Mouse (Mus musculus) liver, embryonic 14.5 days (tissue): ENCODE results near the gene Ddx5. TPM values are rescaled to one million over a fixed set of nuclear protein-coding genes. Genes with fewer than 3 reads are reported as not detected.

Experiments used
- ATAC-seq: fragments of 200-750 bp; cut with Nextera tagmentation; 2 replicates; pipeline ENCODE4 v1.8.0; 2017; ENCODE audit warnings: moderate number of reproducible peaks, mild to moderate bottlenecking, moderate library complexity; ENCODE audit not compliant: insufficient read depth
- DNase-seq, 3 experiments: peaks; one replicate each; pipeline ENCODE4 v3.0.0-alpha.2; 2012 to 2013; ENCODE audit warnings: low read depth in 3 of 3, low spot score in 3 of 3
- H3K27ac ChIP-seq: fragments of 300-500 bp; sonication (generic); 2 replicates; pipeline ENCODE4 v1.5.1; 2014; ENCODE audit warnings: moderate library complexity, mild to moderate bottlenecking, control low read depth, inconsistent platforms
- H3K27me3 ChIP-seq: fragments of 300-500 bp; sonication (generic); 2 replicates; pipeline ENCODE4 v1.6.1; 2014; ENCODE audit warnings: mild to moderate bottlenecking, low read length, moderate library complexity; ENCODE audit not compliant: control insufficient read depth, insufficient read depth
- H3K36me3 ChIP-seq: fragments of 300-500 bp; sonication (generic); replicated peaks from 2 replicates; pipeline ENCODE4 v1.6.1; 2014; ENCODE audit warnings: low read depth; ENCODE audit not compliant: control insufficient read depth, insufficient read depth
- H3K4me1 ChIP-seq, 2 experiments: fragments of 200-500 bp in 1 of 2; fragments of 300-500 bp in 1 of 2; sonication (generic) in 1 of 2; replicated peaks; 2 replicates each; pipeline ENCODE4 v1.6.1; 2012 to 2014; ENCODE audit warnings: antibody characterized with exemption in 1 of 2, inconsistent platforms in 1 of 2, low read length in 1 of 2; ENCODE audit not compliant: control insufficient read depth in 2 of 2, insufficient read depth in 2 of 2
- H3K4me2 ChIP-seq: fragments of 300-500 bp; sonication (generic); 2 replicates; pipeline ENCODE4 v1.6.1; 2014; ENCODE audit warnings: low read depth, mild to moderate bottlenecking, control low read depth, moderate library complexity
- H3K4me3 ChIP-seq, 2 experiments: fragments of 200-500 bp in 1 of 2; fragments of 300-500 bp in 1 of 2; sonication (generic) in 1 of 2; 2 replicates each; pipeline ENCODE4 v1.5.1; 2012 to 2014; ENCODE audit warnings: low read depth in 2 of 2, low read length in 2 of 2, mild to moderate bottlenecking in 2 of 2, control low read depth in 1 of 2, inconsistent platforms in 1 of 2, moderate library complexity in 1 of 2; ENCODE audit not compliant: insufficient read depth in 1 of 2
- H3K9ac ChIP-seq: fragments of 300-500 bp; sonication (generic); replicated peaks from 2 replicates; pipeline ENCODE4 v1.6.1; 2014; ENCODE audit warnings: mild to moderate bottlenecking, control low read depth, moderate library complexity
- H3K9me3 ChIP-seq: fragments of 300-500 bp; sonication (generic); 2 replicates; pipeline ENCODE4 v1.6.1; 2016; ENCODE audit warnings: low read length, mixed read lengths; ENCODE audit not compliant: control insufficient read depth
- CTCF ChIP-seq: IDR thresholded peaks from 2 replicates; pipeline ENCODE4 v1.5.1; 2016; ENCODE audit warnings: antibody characterized with exemption, low read depth, control low read depth
- EP300 ChIP-seq: IDR thresholded peaks from 2 replicates; pipeline ENCODE4 v1.6.1; 2016; ENCODE audit warnings: antibody characterized with exemption, low read depth
- WGBS: fragments of 180-500 bp; shearing (Covaris S2); extraction: QIAGEN DNeasy Blood & Tissue Kit; methylation state at CpG from one replicate; pipeline ENCODE4 v1.1.7; 2014; ENCODE audit not compliant: insufficient replicate concordance; 5-methylcytosine and 5-hydroxymethylcytosine counted together
- polyA plus RNA-seq, 2 experiments: library from polyadenylated mRNA; depleted of rRNA in 1 of 2; stranded (reverse) in 1 of 2; unstranded in 1 of 2; fragments of >200 nt; fragmentation: Nextera tagmentation in 1 of 2; extraction: Ambion mirVana in 1 of 2; gene quantifications; 2 replicates each; pipeline versions ENCODE4 v1.2.1 to v1.2.3; 2012 to 2014

Gene Ddx5
- polyA plus RNA-seq, 2 experiments, result 122 to 138 TPM

DNA sequence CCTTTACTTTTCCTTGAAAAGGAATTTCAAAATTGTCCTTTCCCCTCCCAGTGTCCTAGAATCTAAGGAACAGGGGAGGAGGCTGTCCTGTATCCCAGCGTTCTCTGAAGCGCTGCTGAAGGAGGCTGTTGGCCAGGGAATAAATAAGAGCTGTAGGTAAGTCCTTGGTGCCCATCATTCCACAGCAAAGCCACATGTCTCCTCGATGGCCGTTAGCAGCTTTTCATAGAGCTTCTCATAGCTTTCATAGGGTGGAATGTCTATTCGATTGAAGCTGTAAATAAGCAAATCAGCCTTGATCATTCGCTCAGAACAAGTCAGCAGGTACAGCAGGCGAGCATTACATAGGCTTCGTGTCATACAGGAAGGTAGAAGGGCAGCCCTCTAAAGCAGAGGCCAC lies 33.5 kb upstream of the Ddx5 start:
- H3K9ac ChIP-seq, result no peak overlapping the region
- WGBS, result 71% methylated on average over 8 of the region's 8 CpGs
- no peaks in the 10 kb centered on the region for H3K4me1 ChIP-seq
- no peak overlapping the region for H3K4me2 ChIP-seq
- no peaks in the 10 kb centered on the region for H3K9me3 ChIP-seq
- H3K27me3 ChIP-seq, result no peaks in the 10 kb centered on the region
- no peak for DNase-seq
- H3K36me3 ChIP-seq, result peaks cover 8% of the 10 kb centered on the region
- TF ChIP-seq CTCF (no peak), EP300 (no peak)
- ATAC-seq, result no peak
- no peak overlapping the region for H3K27ac ChIP-seq
- no peak overlapping the region for H3K4me3 ChIP-seq

DNA sequence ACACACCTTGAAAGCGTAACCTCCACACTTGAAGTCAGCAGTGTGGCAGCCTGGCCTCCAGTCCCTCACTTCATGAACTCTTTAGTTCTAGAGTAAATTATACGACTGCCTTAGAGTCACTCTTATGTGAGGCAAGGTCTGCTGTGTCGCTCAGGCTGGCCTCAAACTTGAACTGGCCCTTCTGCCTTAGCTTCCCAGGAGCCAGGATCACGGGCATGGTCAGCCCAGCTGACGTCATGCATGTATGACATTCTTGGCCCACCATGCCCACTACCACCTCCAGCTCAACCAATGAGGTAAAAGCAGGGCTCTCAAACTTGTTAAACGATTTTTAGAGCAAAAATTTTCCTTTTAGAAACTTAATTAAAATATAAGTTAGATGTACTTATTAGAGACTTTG lies 32.4 kb upstream of the Ddx5 start:
- Histone ChIP-seq H3K9ac (no peak overlapping the region), H3K27me3 (no peaks in the 10 kb centered on the region), H3K4me1 (no peaks in the 10 kb centered on the region), H3K9me3 (no peaks in the 10 kb centered on the region), H3K4me3 (no peak overlapping the region), H3K4me2 (no peak overlapping the region), H3K27ac (no peak overlapping the region), H3K36me3 (peaks cover 16% of the 10 kb centered on the region)
- TF ChIP-seq CTCF (no peak), EP300 (no peak)
- WGBS, result 75% methylated on average over 6 of the region's 6 CpGs
- DNase-seq, result no peak
- no peak for ATAC-seq

DNA sequence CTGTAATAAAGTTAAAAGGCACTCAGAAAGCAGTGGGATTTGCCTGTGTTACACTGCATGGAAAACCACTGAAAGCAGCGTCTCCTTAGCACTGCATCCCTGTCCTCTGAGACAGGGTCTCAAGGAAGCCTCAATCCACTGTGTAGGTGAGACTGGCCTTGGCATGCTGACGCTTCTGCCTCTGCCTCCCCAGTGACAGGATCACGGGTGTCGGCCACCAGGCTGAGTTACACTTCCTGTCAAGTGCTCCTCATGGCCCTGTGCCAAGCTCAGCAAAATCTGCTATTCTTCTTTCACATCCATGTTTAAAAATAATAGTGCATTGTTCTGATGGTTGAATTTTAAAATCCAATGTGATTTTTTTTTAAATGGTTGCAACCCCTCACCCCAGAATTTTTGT lies 32.0 kb upstream of the Ddx5 start:
- ATAC-seq (no peak), DNase-seq (no peak)
- Histone ChIP-seq H3K4me3 (no peak overlapping the region), H3K9ac (no peak overlapping the region), H3K36me3 (peaks cover 16% of the 10 kb centered on the region), H3K27ac (no peak overlapping the region), H3K9me3 (no peaks in the 10 kb centered on the region), H3K4me1 (no peaks in the 10 kb centered on the region), H3K27me3 (no peaks in the 10 kb centered on the region), H3K4me2 (no peak overlapping the region)
- 57% methylated on average over 4 of the region's 4 CpGs for WGBS
- no peak for TF ChIP-seq EP300
- no peak for TF ChIP-seq CTCF

DNA sequence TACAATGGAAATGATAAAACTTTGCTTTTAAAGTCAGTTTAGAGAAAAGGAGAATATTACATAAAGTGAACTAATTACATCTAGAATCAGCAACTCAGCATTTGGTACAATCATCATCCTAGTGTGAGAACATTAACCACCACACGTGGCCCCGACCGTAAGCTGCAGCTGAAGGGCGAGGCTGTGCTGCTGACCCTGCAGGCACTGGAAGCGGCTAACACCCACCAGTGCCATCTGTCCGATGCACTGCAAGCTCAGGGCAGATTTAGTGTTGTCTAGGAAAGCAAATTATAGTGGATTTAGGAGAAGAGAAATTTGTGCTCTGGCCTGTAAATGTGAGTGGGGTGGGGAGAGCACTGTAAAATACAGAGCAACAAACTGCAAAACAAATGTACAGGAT lies 31.3 kb upstream of the Ddx5 start:
- Histone ChIP-seq H3K9ac (no peak overlapping the region), H3K4me3 (no peak overlapping the region), H3K27me3 (no peaks in the 10 kb centered on the region), H3K36me3 (peaks cover 23% of the 10 kb centered on the region), H3K27ac (no peak overlapping the region), H3K4me1 (no peaks in the 10 kb centered on the region), H3K4me2 (no peak overlapping the region), H3K9me3 (no peaks in the 10 kb centered on the region)
- WGBS, result 77% methylated on average over 6 of the region's 6 CpGs
- ATAC-seq, result no peak
- no peak for DNase-seq
- TF ChIP-seq CTCF (no peak), EP300 (no peak)

DNA sequence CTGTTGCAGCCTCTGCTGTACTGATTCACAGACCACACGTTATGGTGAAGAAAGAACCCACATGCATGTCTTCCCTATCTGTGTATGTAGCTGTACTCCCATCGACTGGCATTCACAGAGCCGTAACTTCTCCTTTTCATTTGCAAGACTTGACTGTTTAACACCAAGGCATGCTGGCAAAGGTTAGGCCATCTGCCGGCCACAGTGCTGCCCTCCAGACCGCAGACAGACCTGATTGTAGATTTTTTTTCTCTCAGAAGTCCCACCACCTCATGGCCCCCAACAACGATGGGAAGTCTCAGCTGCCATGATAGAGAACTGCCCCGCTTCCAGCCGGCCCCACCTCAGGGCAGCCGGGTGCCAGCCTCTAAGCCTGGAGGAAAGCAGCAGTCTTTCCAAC lies 30.6 kb upstream of the Ddx5 start:
- Histone ChIP-seq H3K4me1 (no peaks in the 10 kb centered on the region), H3K9me3 (no peaks in the 10 kb centered on the region), H3K36me3 (peaks cover 25% of the 10 kb centered on the region), H3K27me3 (no peaks in the 10 kb centered on the region), H3K9ac (no peak overlapping the region), H3K27ac (no peak overlapping the region), H3K4me3 (no peak overlapping the region), H3K4me2 (no peak overlapping the region)
- no peak for ATAC-seq
- 70% methylated on average over 9 of the region's 9 CpGs for WGBS
- TF ChIP-seq CTCF (no peak), EP300 (no peak)
- no peak for DNase-seq

DNA sequence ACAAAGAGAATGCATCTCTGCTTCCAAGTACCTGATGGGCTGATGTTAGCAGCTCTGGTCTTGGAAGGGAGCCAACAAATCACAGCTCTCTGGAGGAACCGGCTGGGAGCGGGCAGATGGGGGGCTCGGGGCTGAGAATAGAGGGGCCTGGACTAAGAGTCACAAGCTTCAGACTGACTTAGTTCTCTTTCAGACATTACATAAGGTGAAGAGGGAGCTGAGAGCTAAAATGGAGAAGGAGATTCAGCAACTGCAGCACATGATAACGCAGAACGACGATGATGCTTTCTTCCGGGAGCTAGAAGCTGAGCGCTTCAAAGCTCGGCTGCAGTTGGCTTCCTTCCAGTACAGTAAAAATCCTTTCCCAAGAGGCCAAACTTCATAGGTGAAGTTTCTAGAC lies 29.4 kb upstream of the Ddx5 start:
- ATAC-seq (no peak), DNase-seq (no peak)
- H3K27ac ChIP-seq, result no peak overlapping the region
- no peaks in the 10 kb centered on the region for H3K4me1 ChIP-seq
- no peak overlapping the region for H3K9ac ChIP-seq
- TF ChIP-seq CTCF (no peak), EP300 (no peak)
- no peak overlapping the region for H3K4me2 ChIP-seq
- peaks cover 36% of the 10 kb centered on the region for H3K36me3 ChIP-seq
- no peaks in the 10 kb centered on the region for H3K27me3 ChIP-seq
- H3K9me3 ChIP-seq, result no peaks in the 10 kb centered on the region
- WGBS, result 82% methylated on average over 9 of the region's 9 CpGs
- H3K4me3 ChIP-seq, result no peak overlapping the region
